Mouse (Mus musculus): ENCODE measurements around the gene Il21r. TPM values are rescaled to one million over a fixed set of nuclear protein-coding genes. Genes with fewer than 3 reads are reported as not detected.

The Il21r gene
- polyA plus RNA-seq, 1 experiment, result 8.8 TPM

DNA sequence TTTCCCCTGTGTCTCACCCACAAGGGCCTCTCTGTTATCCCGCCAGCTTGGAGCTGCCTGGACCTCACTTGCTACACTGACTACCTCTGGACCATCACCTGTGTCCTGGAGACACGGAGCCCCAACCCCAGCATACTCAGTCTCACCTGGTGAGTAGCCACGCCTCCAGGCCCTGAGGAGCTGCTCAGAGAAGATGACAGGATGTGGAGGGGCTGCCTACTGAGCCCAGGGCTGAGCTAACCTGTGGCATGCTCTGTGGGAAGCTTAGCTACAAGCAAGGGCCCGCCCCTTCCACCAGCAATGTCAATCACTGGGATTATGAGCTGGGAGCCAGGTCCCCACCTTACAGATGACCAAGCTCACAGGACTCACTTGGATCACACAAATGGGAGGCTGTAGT, 22.0 kb downstream of the Il21r start:
- DNase-seq, result no peak
- TF ChIP-seq CTCF (IDR thresholded peaks at IDR 0.05; ENCODE audit: insufficient read depth, low read length) (no peak), POLR2A (IDR thresholded peaks at IDR 0.05; ENCODE audit: borderline replicate concordance, extremely low read depth, low read depth, low read length) (no peak)
- Histone ChIP-seq H3K4me1 (ENCODE audit: control insufficient read depth, insufficient read depth, low read length) (no peaks in the 10 kb centered on the region; the same call in 1 of the 2 replicates), H3K4me3 (replicated peaks; ENCODE audit: extremely low read depth, low read depth, low read length) (no peak overlapping the region)
- WGBS, result 79% methylated on average over 4 of the region's 4 CpGs

DNA sequence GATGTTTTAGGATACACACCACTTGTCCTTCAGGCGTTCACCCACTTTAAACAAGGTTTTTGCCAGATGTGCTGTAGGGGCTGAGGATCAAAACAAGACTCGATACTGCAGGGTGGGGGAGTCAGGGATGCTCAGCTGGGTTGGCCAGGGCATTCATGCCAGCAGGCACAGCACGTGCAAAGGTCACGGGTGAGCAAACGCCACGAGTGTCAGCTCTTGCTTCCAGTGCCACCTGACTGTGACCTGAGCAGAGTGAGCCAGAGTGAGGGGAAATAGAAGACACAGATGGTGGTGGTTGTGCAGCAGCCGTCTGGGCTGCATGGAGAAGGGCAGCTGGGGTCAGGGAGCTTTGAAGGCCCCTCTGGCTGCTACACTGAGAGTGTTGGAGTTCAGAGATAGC, 22.6 kb downstream of the Il21r start:
- DNase-seq, result no peak
- TF ChIP-seq POLR2A (IDR thresholded peaks at IDR 0.05; ENCODE audit: borderline replicate concordance, extremely low read depth, low read depth, low read length) (no peak), CTCF (IDR thresholded peaks at IDR 0.05; ENCODE audit: insufficient read depth, low read length) (no peak)
- Histone ChIP-seq H3K4me1 (ENCODE audit: control insufficient read depth, insufficient read depth, low read length) (no peaks in the 10 kb centered on the region; the same call in 1 of the 2 replicates), H3K4me3 (replicated peaks; ENCODE audit: extremely low read depth, low read depth, low read length) (no peak overlapping the region)
- 61% methylated on average over 7 of the region's 7 CpGs for WGBS

DNA sequence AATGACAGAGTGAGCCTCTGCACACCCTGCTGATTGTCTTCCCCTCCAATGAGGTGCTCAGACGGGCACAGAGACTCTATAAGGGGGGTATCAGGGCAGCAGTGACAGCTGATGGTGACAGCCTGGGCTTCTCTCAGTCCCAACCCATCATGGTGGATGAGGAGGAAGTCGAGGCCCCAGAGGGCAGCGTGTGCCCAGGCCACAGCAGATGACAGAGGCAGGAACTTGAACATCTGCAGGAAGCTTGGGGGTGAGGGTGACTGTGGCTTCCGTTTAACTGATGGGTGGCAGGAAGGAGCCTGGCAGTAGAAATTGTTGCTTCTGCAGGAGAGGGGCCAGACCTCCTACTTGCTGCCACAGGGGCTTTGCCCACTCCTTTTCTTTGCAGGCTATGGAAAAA, 27.1 kb downstream of the Il21r start:
- 29% methylated on average over 4 of the region's 4 CpGs for WGBS
- TF ChIP-seq CTCF (IDR thresholded peaks at IDR 0.05; ENCODE audit: insufficient read depth, low read length), result no peak
- no peak for TF ChIP-seq POLR2A (IDR thresholded peaks at IDR 0.05; ENCODE audit: borderline replicate concordance, extremely low read depth, low read depth, low read length)
- Histone ChIP-seq H3K4me3 (replicated peaks; ENCODE audit: extremely low read depth, low read depth, low read length) (no peak overlapping the region), H3K4me1 (ENCODE audit: control insufficient read depth, insufficient read depth, low read length) (no peaks in the 10 kb centered on the region)
- DNase-seq, result no peak

DNA sequence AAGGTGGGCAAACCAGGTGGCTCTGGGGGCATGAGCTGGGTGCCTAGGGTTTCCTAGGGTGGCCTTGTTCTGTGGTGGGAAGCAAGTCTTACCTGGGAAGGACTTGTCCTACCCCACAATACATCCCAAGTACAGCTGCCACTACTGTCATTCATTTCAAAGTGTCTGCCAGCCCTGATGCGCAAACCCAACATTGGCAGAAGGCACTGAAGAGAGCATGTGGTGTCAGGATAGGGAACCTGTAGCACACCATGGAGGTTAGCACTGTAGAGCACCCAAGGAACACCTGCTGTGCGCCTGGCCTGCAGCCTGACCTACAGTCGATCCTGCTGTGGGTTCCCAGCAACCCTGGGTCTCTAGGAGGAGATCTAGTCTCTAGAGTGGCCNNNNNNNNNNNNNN, 27.8 kb downstream of the Il21r start:
- DNase-seq, result no peak
- Histone ChIP-seq H3K4me1 (ENCODE audit: control insufficient read depth, insufficient read depth, low read length) (no peaks in the 10 kb centered on the region), H3K4me3 (replicated peaks; ENCODE audit: extremely low read depth, low read depth, low read length) (no peak overlapping the region)
- no peak for TF ChIP-seq POLR2A (IDR thresholded peaks at IDR 0.05; ENCODE audit: borderline replicate concordance, extremely low read depth, low read depth, low read length)
- no peak for TF ChIP-seq CTCF (IDR thresholded peaks at IDR 0.05; ENCODE audit: insufficient read depth, low read length)
- 81% methylated on average over 3 of the region's 3 CpGs for WGBS

DNA sequence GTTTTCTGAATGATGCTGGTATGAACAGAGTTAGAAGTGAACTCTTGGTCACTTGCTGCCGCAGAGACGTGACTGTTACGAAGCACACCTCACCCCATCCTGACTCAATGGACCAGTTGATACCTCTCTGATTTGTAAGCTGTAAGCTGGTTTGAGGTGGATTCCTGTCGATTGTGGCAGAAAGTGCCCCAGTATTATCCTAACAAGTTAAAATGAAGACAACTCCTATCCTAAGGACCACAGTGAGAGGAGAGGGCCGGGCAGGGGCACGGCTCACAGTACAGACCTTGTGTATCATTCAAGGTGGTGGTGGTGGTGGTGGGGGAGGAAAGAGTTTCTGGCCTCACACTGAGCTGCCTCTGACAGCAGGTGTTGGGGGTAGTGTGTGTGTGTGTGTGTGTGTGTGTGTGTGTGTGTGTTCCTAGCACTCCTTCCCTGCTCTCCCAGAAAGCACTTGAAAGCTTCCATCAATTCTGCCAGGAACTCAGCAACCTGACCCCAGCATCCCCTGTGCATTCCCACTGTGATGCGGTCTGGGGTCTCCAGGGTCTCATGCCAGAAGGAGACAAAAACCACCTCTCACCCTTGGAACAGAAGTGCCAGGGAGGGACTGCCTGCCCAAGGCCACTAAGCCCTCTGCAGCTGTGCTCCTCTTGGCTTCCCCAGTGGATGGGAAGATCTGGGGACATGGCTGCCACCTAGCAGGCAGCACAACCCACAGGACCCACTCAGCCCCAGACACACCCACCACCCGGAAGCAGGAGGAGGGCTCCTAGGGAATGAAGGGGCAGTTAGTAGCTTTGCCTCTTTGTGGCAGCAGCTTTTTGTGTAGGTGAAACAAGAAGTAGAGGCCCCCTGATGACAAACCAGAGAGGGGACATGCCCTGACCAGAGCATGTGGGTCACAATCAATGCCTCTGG, 34.3 kb downstream of the Il21r start:
- 79% methylated on average over 8 of the region's 8 CpGs for WGBS
- Histone ChIP-seq H3K4me3 (replicated peaks; ENCODE audit: extremely low read depth, low read depth, low read length) (no peak overlapping the region), H3K4me1 (ENCODE audit: control insufficient read depth, insufficient read depth, low read length) (no peaks in the 10 kb centered on the region)
- TF ChIP-seq POLR2A (IDR thresholded peaks at IDR 0.05; ENCODE audit: borderline replicate concordance, extremely low read depth, low read depth, low read length), result no peak
- no peak for TF ChIP-seq CTCF (IDR thresholded peaks at IDR 0.05; ENCODE audit: insufficient read depth, low read length)
- DNase-seq, result no peak

DNA sequence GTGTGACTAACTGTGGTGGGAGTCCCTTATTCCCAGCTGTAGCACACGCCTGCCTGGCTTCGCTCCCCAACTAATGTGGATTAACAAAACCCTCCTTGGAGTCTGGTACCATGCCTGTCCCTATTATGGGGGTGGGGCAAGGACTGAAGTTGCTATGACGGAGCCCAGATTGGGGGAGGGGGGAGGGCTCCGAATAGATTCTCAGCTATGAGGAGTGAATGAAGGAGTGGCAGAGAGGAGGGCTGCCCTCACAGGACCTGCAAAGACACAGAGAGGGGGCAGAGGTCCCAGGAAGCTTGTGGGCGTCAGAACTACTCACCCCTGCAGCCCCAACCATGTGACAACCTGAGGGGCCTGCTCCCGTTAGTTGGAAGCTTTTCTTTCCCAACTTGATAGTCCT, 35.1 kb downstream of the Il21r start:
- no peak for DNase-seq
- Histone ChIP-seq H3K4me1 (ENCODE audit: control insufficient read depth, insufficient read depth, low read length) (no peaks in the 10 kb centered on the region), H3K4me3 (replicated peaks; ENCODE audit: extremely low read depth, low read depth, low read length) (no peak overlapping the region)
- TF ChIP-seq POLR2A (IDR thresholded peaks at IDR 0.05; ENCODE audit: borderline replicate concordance, extremely low read depth, low read depth, low read length) (no peak), CTCF (IDR thresholded peaks at IDR 0.05; ENCODE audit: insufficient read depth, low read length) (no peak)
- 73% methylated on average over 6 of the region's 6 CpGs for WGBS

DNA sequence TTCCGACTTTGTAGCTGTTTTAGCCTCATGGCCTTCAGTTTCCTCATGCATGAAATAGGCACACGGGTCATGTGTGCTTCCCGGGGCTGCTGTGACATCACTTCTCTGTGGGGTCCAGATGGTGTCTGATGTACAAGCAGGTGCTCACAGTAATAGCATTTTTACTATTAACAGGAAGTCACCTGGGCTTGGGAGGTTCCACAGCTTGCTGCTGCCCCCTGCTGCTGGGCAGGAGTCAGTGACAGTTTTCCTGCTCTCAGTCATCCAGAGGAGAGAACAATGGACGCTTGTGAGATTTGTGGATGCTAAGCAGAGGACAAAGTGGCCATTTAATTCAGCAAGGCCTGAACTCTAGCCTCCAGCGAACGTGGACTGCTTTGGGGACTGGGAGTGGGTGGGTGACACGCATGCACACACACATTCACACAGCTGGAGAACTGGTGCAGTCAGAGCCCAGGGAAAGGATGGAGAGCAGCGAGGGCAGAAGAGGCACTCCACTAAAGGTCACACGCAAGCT, 35.7 kb downstream of the Il21r start:
- no peak overlapping the region for H3K4me3 ChIP-seq (replicated peaks; ENCODE audit: extremely low read depth, low read depth, low read length)
- TF ChIP-seq CTCF (IDR thresholded peaks at IDR 0.05; ENCODE audit: insufficient read depth, low read length) (peak; percentile 95), POLR2A (IDR thresholded peaks at IDR 0.05; ENCODE audit: borderline replicate concordance, extremely low read depth, low read depth, low read length) (no peak)
- DNase-seq, result peak; percentile 74
- 45% methylated on average over 9 of the region's 9 CpGs for WGBS
- no peaks in the 10 kb centered on the region for H3K4me1 ChIP-seq (ENCODE audit: control insufficient read depth, insufficient read depth, low read length)

DNA sequence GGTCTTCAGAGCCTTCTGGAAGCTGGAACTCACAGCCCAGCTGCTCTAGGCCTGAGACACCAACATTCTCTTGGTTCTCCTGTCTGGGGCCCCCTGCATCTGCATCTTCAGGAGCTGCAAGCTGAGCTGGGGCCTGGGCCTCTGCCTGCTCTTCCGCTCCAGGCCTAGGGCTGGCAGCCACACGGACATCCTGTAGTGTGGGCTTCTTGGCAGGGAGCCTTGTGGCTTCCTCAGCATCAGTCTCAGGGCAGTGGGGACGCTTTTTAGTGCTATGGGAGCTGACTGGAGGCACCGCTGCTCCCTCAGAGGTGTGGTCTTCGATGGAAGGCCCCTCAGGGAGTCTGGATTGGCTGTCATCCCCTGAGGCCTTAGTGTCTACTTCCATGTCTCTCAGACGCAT, 40.7 kb downstream of the Il21r start:
- Histone ChIP-seq H3K4me3 (replicated peaks; ENCODE audit: extremely low read depth, low read depth, low read length) (no peak overlapping the region), H3K4me1 (ENCODE audit: control insufficient read depth, insufficient read depth, low read length) (no peaks in the 10 kb centered on the region)
- WGBS, result 31% methylated on average over 6 of the region's 6 CpGs
- no peak for TF ChIP-seq CTCF (IDR thresholded peaks at IDR 0.05; ENCODE audit: insufficient read depth, low read length)
- no peak for TF ChIP-seq POLR2A (IDR thresholded peaks at IDR 0.05; ENCODE audit: borderline replicate concordance, extremely low read depth, low read depth, low read length)
- DNase-seq, result no peak

DNA sequence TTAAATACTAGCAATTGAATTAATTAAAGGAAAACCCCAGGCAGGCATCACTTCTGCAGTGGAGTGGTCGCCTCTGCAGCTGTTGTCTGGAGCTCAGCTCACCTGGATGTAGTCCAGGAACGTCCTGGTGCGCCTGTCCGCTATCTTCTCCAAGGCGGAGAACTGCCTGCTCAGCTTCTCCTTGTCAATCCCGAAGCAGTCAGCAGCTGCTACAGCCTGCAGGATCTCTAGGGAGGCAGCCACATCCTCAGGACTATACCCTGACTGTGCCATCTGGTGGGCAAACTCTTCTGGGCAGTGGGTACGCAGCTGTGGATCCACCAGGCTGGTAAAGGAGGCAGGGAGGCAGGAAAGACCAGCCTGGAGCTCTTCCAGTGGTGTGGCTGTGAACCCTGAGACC, 42.2 kb downstream of the Il21r start:
- no peak overlapping the region for H3K4me3 ChIP-seq (replicated peaks; ENCODE audit: extremely low read depth, low read depth, low read length)
- 82% methylated on average over 7 of the region's 7 CpGs for WGBS
- DNase-seq, result no peak
- no peak for TF ChIP-seq POLR2A (IDR thresholded peaks at IDR 0.05; ENCODE audit: borderline replicate concordance, extremely low read depth, low read depth, low read length)
- TF ChIP-seq CTCF (IDR thresholded peaks at IDR 0.05; ENCODE audit: insufficient read depth, low read length), result no peak
- no peaks in the 10 kb centered on the region for H3K4me1 ChIP-seq (ENCODE audit: control insufficient read depth, insufficient read depth, low read length)

DNA sequence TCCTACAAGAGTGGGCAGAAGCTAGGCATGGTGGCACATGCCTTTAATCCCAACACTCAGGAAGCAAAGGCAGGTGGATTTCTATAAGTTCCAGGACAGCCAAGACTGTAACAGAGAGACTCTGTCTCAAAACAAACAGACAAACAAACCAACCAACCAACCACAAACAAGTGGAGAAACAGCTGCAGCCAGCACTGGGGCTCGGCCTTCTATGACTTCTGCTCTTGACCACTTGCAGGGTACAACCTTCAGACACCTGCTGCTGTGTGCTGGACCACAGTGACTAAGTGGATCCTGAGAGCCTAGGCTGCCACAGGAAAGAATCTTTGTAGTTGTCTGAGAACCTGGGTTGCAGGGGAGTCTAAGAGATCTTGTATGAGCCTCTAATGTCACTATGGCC, 45.8 kb downstream of the Il21r start:
- 88% methylated on average over 1 of the region's 1 CpGs for WGBS
- TF ChIP-seq CTCF (IDR thresholded peaks at IDR 0.05; ENCODE audit: insufficient read depth, low read length), result no peak
- TF ChIP-seq POLR2A (IDR thresholded peaks at IDR 0.05; ENCODE audit: borderline replicate concordance, extremely low read depth, low read depth, low read length), result no peak
- no peak for DNase-seq

More for the DNA sequence above, 45.8 kb downstream of the Il21r start:
- Histone ChIP-seq H3K4me3 (replicated peaks; ENCODE audit: extremely low read depth, low read depth, low read length) (no peak overlapping the region), H3K4me1 (ENCODE audit: control insufficient read depth, insufficient read depth, low read length) (no peaks in the 10 kb centered on the region)
